Mouse (Mus musculus): ENCODE measurements around the gene Myl7. TPM values are rescaled to one million over a fixed set of nuclear protein-coding genes. Genes with fewer than 3 reads are reported as not detected.

Myl7 gene
- total RNA-seq, 2 experiments from 2014 or later = not detected

- intact Hi-C loops (cut with DNase I) = loop anchor here (2.0 kb wide), 1 partner anchor 39 kb away; the partner anchor contains the start of gene Polm
- no peak for TF ChIP-seq CTCF (IDR thresholded peaks at IDR 0.05)
- peak; percentile 99 for DNase-seq
- peak within 1 kb of the TSS; percentile 95 for H3K4me3 ChIP-seq
- peak within 1 kb of the TSS; percentile 91 for H3K27ac ChIP-seq
Measured at GRCm38 (mm10) chr11:5877921-5878526, 20.6 kb downstream of the Myl7 start, which contains the start of gene Pold2. Pold2 (minus strand) TSS chr11:5878292.

GRCm38 (mm10) chr11:5877421-5877820 is 21.2 kb downstream of the Myl7 start:
- Histone ChIP-seq H3K27ac (peak overlapping the region; percentile 91), H3K4me3 (peak overlapping the region; percentile 95)
- TF ChIP-seq CTCF (IDR thresholded peaks at IDR 0.05) = no peak
- no peak for DNase-seq
- intact Hi-C loops (cut with DNase I) = no loop called here

DNA sequence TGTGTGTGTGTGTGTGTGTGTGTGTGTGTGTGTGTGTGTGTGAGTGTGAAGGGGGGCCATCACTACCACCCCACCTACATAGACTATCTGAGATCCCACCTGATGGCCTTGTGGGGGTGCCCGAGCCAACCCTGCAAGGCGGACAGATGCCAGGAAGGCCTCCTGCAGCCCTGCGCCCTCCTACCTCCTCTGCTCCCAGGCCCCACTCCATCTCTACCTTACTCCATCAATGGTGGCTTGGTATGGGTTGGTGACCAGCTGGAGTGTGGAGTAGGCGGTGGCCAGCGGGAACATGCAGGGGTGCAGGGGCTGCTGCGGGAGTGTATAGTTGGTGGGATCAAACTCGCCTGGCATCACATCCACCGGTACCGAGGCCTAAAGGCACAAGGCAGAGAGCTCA is 25.4 kb downstream of the Myl7 start:
- TF ChIP-seq CTCF (IDR thresholded peaks at IDR 0.05) = no peak
- intact Hi-C loops (cut with DNase I) = no loop called here
- no peak for DNase-seq
- Histone ChIP-seq H3K4me3 (no peak overlapping the region), H3K27ac (no peak overlapping the region)

DNA sequence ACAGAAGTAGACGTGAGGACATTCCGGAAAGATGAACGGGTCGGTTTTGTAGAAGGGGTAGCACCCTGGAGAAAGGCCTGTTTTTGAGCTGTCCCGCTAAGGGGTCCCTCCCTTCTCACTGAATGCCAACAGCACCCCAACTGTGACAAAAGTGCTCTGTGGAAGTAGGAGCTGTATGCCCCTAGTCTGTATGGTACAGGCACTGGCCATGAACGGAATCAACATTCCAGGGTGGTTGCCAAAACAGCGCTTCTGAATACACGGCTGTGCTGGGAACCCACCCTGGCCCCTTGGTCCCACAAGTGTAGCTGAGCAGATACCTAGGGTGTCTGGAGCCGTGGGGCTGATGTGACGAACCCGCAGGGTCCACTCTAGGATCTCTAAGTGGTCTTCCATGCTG is 25.9 kb downstream of the Myl7 start:
- no peak overlapping the region for H3K27ac ChIP-seq
- intact Hi-C loops (cut with DNase I) = no loop called here
- TF ChIP-seq CTCF (IDR thresholded peaks at IDR 0.05) = no peak
- no peak overlapping the region for H3K4me3 ChIP-seq
- DNase-seq = no peak

GRCm38 (mm10) chr11:5870069-5870468 is 28.5 kb downstream of the Myl7 start:
- no peak for TF ChIP-seq CTCF (IDR thresholded peaks at IDR 0.05)
- Histone ChIP-seq H3K27ac (peak overlapping the region; percentile 79), H3K4me3 (no peak overlapping the region)
- intact Hi-C loops (cut with DNase I) = no loop called here
- peak; percentile 90 for DNase-seq

DNA sequence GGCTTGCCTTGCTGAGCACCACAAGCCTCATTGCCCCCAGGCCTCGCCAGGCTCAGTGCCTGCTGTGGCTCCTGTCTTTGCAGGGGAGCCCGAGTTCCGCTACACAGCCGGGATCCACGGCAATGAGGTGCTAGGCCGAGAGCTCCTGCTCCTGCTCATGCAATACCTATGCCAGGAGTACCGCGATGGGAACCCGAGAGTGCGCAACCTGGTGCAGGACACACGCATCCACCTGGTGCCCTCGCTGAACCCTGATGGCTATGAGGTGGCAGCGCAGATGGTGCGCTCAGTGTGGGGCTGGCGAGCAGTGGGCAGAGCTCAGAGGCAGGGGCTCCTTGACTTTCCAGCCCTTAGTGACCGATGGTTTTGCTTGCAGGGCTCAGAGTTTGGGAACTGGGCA is 29.3 kb downstream of the Myl7 start:
- Histone ChIP-seq H3K27ac (peak overlapping the region; percentile 79), H3K4me3 (no peak overlapping the region)
- no peak for TF ChIP-seq CTCF (IDR thresholded peaks at IDR 0.05)
- DNase-seq = no peak
- intact Hi-C loops (cut with DNase I) = no loop called here

- no peak overlapping the region for H3K4me3 ChIP-seq
- intact Hi-C loops (cut with DNase I) = no loop called here
- TF ChIP-seq CTCF (IDR thresholded peaks at IDR 0.05) = no peak
- no peak for DNase-seq
- H3K27ac ChIP-seq = no peak overlapping the region
Measured at GRCm38 (mm10) chr11:5868324-5868723, 30.3 kb downstream of the Myl7 start.

DNA sequence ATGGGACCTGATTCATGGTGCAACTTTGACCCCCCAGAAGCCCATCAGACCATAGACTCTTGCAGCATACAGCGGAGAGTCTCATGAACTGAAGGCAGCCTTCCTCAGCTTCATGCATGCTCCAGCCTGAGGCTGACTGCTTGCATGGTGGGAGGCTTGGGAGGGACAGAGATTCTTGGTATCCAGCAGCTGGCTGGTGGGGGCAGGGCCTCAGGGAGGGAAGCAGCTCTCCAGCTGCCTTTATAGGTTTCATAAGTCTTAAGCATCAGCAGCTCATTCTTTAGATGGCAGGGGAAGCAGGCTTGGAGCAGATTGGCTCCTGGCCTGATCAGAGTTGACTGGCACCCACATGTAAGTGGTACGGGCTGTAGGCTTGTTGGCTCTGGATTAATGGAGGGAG is 31.4 kb downstream of the Myl7 start:
- Histone ChIP-seq H3K4me3 (no peak overlapping the region), H3K27ac (no peak overlapping the region)
- no peak for TF ChIP-seq CTCF (IDR thresholded peaks at IDR 0.05)
- intact Hi-C loops (cut with DNase I) = no loop called here
- no peak for DNase-seq

DNA sequence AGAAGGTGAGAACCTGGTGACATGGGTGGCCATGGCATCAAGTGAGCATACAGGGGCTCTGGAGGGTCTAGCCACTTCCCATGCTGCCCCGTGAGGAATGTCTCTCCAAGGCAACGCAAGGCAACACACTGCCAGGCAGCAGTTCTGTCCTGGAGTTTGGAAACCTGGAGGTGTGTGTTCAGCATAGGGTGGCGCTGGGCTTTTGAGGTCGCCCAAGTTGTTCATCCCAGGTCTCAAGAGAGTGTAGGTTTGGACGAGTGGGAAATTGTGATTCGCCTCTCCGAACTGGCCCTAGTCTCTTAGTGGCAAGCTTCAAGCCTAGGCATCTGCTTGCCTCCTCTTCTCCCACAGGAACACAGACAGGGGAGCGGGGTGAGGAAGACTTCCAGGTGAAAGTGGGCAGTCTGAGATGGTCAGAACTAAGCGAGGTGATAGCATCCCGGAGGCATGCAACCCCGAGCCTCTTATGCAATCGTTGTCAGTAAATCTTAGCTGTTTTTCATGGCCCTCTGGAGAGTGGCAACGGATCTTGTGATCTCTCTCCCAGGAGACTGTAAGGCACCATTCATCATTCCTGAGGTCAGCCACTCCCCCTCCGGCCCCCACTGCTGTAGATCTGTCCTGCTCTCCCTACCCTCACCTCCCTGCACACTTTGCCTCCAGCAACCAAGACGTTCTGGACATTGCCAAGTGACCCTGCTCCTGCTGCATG is 36.0 kb downstream of the Myl7 start:
- H3K27ac ChIP-seq = peak overlapping the region; percentile 89
- TF ChIP-seq CTCF (IDR thresholded peaks at IDR 0.05) = no peak
- peak overlapping the region; percentile 82 for H3K4me3 ChIP-seq
- peak; percentile 72 for DNase-seq
- intact Hi-C loops (cut with DNase I) = no loop called here

DNA sequence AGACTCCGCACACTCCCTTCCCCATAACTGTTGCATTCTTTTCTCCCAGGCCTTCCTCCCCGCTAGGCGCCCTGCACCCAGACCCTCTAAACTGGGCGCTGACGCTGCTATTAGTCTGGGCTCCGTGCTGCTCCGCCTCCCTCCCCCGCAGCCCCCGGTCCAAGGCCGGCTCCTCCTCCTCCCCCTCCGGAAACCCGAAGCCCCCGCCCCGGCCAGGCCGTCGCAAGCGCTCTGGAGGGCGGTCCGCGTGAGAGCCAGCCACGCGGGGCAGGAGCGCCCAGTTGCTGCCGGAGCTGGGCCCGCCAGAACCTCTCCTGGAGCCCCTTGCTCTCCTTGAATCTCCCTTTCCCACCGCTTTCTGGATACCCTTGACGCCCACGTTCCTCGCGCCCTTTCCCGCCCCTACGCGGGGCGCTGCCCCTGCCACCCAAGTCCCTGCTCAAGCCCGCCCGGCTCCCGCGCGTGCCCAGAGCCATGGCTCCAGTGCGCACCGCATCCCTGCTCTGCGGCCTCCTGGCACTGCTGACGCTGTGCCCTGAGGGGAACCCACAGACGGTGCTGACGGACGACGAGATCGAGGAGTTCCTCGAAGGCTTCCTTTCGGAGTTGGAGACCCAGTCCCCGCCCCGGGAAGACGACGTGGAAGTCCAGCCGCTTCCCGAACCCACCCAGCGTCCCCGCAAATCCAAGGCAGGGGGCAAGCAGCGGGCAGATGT is 36.7 kb downstream of the Myl7 start, which contains the start of gene Aebp1:
Gene Aebp1, plus strand, starts transcription at position 270 of the 716 bp plus-strand sequence.
- DNase-seq = peak; percentile 80
- intact Hi-C loops (cut with DNase I) = no loop called here
- TF ChIP-seq CTCF (IDR thresholded peaks at IDR 0.05) = no peak
- Histone ChIP-seq H3K27ac (peak within 1 kb of the TSS; percentile 89), H3K4me3 (peak within 1 kb of the TSS; percentile 82)

DNA sequence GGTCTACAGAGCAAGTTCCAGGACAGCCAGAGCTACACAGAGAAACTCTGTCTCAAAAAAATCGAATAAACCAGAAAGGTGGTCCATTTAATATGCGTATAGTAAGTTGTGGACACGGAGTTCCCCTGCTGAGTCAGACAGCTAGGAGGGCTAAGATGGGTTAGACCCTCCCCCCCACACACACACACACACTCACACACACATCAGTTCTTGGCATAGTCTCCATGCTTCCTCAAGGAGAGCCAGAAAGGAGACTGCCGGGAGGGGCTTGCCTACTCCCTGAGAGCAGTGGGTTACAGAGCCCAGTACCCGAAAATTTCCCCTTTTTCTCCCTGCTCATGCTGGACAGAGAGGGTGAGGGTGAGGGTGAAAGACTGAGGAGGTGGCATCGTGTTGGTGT is 37.9 kb downstream of the Myl7 start:
- Histone ChIP-seq H3K27ac (peak overlapping the region; percentile 89; the same call in 1 of the 2 replicates), H3K4me3 (no peak overlapping the region)
- DNase-seq = no peak
- intact Hi-C loops (cut with DNase I) = no loop called here
- TF ChIP-seq CTCF (IDR thresholded peaks at IDR 0.05) = no peak

- DNase-seq = no peak
- Histone ChIP-seq H3K27ac (peak overlapping the region; percentile 31; the same call in 1 of the 2 replicates), H3K4me3 (no peak overlapping the region)
- no peak for TF ChIP-seq CTCF (IDR thresholded peaks at IDR 0.05)
- intact Hi-C loops (cut with DNase I) = no loop called here
Measured at GRCm38 (mm10) chr11:5859883-5860550, 38.6 kb downstream of the Myl7 start.
